Mouse (Mus musculus) lung, postnatal 4 days (tissue): Measurements from ENCODE around the gene Kctd20.

Experiments used
- DNase-seq, 2 experiments: peaks; one replicate each; pipeline ENCODE4 v3.0.0; 2021

Gene Kctd20

DNA sequence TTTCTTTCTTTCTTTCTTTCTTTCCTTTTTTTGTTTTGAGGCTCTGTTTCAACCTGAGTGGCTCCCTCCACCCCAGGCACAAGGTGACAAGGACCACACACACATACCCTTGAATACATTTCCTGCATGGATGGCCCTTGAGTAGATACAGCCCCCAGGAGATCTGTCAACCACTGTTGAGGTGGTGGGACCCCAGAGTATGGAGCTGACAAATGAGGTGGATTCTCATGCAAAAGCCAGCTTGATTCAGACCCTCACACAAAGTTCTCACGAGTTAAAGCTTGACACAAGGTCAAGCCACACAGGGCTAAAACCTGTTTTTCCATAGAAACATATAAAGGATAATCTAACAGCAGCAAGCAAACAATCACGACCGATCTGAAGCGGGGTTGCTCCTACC lies 19.5 kb upstream of the Kctd20 start:
- DNase-seq = no peak

DNA sequence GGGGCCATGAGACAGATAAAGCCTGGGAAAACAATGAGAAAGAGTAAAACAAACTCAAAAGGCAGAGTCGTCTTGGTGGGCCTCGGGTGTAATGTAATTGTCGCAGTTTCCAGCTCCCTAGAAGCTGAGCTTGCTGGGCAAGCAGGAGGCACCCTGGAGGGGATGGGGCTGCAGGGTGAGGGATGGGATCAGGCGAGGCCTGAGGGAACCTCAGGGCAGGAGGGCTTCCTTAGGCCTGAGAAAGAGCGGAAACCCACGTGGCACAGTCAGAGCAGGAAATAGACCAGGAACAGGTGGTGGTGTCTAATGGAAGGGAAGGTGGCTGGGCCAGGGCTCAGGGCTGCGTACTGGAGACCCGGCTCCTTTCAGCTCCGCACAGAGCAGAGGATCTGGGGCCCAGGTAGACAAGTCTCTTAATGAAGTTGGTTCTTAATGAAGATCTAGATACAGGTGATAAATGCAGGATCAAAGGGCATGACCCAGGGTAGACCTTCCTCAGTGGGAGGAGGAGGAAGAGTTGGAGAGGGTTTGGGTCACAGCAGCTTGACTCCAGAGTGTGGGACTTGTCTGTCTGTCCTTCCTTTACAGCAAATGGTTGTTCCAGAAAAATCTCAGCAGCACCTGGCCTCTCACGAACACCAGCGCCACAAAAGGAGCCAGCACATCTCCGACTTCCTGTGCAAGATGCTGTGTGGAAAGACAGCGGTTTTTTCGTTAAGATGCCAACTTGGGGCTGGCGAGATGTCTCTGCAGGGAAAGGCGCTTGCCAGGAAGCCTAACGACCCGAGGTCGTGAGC lies 17.4 kb upstream of the Kctd20 start:
- peak in 1 of 2 experiments; percentile 7 for DNase-seq

DNA sequence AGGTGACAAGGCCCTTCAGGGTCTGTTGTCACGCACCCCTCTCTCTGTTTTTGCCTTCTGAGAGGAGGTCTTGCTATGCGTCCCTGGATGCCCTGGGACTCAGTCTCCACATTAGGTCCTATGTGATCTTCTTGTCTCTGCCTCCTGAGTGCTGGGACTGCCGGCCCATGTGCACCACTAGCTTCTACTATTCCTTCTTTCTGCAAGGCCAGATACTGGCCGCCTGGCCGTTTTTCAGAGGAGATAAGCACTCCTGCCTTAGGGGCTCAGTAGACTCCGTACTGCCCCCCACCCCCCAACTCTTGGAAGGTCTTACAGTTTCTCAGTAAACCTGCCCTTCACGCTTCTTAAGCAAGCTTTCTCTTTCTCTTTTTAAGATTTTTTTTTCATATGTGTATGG lies 15.6 kb upstream of the Kctd20 start:
- peak in 1 of 2 experiments; percentile 10 for DNase-seq

DNA sequence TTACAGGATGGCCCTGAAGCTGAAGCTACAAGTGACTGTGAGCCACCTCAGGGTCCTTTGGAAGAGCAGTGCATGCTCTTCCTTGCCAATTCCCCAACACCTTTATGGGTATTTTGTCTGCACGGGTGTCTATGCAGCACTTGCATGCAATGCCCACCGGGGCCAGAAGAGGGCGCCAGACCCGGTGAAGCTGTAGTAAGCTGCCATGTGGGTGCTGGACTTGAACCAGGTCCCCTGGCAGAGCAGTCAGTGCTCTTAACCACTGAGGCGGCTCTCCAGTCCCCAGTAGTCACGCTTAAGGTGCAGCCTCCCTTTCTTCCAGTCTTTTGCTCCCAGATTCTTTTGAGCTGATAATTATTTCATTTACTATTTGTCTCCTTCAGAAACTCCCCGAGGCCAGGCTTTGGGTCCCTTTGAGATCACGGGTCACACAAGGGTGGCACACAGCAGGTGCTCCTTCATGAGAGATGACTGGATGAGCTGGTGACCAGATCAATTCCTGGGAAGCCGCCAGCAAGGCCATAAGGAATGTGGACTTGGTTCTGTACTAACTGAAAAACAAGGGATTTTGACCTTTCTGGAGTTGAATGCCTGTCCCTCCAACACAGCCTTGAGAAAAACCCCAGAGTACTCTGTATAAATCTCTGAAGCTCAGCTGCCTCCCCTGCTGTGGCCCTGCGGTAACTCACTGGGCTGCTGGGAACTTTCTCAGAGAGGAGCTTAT lies 15.0 kb upstream of the Kctd20 start:
- DNase-seq = peak; percentile 36 to 65

DNA sequence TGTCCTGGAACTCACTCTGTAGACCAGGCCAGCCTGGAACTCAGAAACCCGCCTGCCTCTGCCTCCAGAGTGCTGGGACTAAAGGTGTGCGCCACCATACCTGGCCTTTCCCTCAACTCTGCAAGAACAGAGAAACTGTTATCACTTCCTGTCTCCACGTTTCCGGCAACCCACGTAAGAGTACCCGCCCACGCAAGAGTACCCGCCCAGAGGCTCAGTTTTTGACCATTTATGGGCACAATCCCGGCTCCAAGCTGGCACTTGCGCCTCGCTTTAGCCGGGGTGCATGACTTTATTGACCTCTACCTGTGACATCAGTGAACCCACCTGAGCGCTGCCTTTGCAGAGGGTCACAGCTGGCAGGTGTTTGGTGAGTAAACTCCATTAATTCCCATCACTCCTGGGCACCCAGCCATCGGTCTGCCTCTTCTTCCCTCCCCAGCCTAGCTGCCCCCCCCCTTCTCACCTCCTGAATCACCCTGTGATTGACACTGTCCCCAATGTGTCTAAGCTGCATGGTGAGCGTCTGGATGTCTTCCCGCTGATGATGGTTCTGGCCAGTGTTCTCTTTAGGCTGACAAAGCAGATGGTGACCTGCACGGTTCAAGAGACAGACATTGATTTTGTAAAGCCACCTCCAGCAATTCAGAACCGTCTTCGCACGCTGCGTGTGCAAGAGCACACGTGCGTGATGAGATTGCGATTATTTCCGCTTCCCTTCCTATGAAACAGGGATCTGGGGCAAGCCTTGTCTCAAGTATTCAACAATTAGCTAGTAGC lies 10.8 kb upstream of the Kctd20 start:
- peak in 1 of 2 experiments; percentile 17 for DNase-seq

DNA sequence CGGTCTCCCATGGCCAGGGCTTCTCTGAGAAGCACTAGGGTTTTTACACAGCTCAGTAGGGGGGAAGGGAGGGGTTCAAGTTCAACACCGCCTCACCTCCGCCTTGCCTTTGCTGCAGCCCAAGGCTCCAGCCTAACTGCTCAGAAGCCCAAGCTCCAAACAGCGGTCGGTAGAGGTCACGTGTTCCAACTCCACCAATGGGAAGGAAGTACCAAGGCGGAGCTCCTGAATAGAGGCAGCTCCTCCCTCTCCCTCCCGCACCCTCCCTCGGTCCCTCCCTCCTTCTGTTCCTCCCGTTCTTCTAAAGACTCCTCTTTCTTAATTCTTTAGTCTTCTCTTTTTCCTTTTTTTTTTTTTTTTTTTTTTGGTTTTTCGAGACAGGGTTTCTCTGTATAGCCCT lies 9.6 kb upstream of the Kctd20 start:
- DNase-seq = peak; percentile 48 to 56

DNA sequence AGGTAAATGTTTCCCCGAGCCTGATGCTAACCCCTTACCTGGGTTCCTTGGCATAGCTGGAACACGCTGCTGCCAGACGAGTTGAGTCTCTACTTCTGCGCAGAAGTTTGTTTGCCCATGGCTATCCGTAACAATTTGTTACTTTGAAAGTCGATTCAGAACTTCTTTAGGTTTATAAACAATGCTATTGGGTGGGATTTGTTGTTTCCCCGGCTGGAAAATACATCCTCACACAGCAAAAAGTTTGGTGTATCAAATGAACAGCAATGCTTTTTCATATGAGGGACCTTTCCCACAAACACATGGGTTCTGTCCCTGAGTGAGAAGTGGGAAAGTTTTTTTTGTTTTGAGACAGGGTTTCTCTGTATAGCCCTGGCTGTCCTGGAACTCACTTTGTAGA lies 8.0 kb upstream of the Kctd20 start, which contains the start of gene Pxt1:
TSS of gene Pxt1 (minus strand) at position 101 of the 400 bp plus-strand sequence.
- DNase-seq = no peak

DNA sequence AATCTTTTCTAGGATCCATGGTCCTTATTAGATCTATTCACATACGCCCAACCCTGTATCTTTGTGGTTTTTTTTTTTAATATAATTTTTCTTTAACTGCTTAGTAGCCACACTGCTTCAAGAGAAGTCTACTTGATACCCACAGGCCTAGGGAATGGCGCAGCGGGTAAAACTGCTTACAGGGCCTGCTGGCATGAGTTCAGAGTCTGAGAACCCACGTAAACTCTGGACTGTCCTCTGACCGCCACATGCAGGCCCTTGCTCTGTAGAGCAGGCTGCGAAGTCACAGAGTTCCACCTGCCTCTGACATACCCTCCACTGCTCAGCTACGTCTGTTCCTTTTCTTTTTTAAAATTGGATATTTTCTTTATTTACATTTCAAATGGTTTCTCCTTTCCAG lies 7.3 kb upstream of the Kctd20 start:
- DNase-seq = no peak

DNA sequence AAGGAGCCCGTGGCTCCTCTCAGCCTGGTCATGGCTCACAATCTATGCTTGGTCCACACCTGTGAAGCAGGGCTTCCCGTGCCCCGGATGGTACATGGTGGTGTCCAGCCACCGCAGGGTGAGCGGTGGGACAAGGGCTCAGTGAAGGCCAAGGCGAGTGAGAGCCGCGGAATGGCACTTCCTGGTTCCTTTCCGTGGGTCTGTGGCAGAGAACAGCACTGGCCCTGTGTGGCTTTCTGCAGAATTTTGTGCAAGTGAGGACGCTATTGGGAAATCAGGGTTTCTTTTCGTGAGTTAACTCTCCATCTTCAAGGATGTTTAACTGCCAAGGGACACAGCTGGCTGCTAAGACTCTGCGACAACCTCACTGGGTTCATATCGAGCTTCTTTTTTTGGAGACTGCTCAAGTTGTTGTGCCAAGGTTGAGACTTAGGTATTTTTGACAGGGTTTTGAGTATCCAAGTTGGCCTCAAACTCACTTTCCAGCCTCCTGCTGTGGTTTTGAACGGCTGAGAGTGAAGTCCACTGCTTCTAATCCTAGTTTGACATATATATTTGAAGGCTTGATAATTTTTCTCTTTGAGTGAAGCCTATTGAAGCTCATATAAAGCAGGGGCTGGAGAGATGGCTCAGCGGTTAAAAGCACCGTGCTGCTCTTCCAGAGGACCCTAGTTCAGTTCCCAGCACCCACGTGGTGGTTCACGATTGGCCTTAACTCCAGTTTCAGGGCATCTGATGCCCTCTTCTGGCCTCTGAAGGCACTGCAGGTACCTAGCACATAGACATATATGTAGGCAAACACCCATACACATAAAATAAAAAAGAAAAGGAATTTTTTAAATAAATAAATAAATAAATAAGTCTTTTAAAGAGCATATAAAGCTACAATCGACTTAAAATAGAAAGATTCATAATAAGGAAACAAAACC lies 4.5 kb upstream of the Kctd20 start:
- DNase-seq = peak in 1 of 2 experiments; percentile 21

DNA sequence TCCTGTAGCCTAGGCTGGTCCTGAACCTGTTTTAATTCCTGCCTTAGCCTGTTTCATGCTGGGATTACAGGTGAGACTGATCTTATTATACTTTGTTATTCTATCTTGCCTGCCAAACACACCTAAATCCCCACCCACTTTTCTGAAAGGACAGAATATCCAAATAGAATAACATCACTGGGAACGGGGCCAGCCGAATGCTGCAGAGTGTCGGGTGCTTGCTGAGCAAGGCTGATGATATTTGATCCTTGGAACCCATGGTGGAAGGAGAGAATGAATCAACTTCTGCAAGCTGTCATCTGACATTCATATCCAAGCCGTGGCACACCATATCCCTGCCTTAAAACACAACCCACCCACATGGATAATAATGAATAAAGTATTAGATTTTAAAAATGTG lies 3.1 kb upstream of the Kctd20 start:
- no peak for DNase-seq

DNA sequence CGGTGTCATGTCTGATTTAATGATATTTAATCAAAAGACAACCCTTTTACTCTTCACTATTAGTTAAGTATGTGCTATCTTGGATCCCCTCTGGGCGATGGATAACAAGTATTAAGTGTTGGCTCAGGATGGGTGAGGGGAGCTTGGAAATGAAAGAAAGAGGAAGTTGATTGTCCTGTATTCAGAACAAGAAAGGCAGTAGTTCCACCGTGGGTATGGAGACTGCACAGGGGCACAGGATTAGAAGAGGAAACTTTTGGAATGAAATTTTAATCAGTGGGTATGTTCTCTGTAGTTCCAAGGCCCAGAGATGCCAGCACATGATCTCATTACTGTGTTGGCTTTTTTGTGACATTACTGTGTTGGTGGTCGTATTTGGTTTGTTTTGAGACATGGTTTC lies 999 bp upstream of the Kctd20 start:
- DNase-seq = no peak

DNA sequence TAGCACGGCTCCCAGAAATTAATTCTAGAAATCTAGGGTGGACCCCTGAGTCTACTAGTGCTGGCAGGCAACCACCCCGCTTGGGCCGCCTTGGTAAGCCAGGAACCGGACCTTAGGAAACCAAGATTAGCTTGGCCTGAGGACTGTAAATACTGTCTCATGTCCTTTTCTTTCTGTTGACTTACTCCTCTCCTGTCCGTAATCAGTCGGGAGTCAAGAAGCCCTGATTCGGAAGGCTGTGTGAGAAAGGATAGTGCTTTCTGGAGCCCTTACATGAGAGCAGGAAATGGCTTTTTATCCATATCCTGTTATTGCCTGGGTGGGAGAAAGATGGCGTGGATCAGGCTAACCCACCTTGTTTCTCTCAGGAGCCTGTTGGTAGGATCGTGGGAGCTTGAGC lies 1.5 kb downstream of the Kctd20 start:
- peak in 1 of 2 experiments; percentile 17 for DNase-seq

DNA sequence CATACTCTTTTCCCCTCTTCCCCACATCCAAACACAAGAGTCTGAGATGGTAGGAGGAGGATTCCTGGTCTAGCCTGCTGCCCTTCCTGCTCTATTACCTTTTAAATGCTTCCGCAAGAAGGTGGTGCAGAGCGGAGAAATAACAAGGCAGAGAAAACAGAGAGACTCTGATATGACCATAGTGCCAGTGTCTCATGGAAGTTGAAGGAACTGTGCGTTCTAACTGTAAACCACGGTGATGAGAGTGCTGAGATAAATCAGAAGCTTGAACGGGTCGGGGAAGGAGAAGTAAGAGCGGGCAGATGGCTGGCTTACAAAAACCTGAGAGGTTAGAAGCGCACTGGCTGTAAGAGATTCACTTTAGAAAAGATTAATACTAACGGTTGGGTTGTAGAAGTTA lies 2.7 kb downstream of the Kctd20 start:
- DNase-seq = no peak

DNA sequence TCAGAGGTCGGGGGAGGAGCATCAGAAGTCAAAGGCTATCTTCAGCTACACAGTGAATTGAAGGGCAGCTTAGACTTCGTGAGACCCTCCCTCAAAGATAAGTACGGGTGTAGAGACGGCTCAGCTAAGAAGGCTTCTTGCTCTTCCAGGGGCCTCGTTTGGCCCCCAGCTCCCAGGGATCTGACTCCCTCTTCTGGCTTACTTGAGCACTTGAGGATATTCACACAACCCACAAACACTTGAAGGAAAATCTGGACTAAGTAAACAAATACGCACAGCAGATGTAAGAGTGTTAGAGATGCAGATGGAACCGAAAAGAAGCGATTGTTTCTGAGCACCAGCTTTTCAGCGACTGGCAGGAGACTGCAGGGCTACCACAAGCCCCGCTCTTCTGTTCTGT lies 8.8 kb downstream of the Kctd20 start:
- no peak for DNase-seq

DNA sequence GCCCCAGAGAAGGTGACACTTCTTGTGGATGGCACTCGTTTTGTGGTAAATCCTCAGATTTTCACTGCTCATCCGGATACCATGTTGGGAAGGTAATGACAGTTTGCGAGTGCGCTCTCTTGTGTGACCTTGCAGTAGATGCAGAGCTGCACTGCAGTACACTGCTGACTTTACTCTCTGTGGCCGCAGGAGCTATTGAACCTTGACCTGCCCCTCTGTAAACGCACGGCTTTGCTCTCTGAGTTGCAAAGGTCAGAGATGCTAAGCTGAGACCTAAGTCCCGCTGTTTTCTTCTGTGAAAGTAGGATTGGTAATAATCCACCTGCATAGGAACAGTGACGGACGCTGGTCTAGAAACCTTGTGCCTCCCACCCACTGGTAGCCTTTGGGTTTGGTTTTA lies 9.8 kb downstream of the Kctd20 start:
- DNase-seq = no peak

DNA sequence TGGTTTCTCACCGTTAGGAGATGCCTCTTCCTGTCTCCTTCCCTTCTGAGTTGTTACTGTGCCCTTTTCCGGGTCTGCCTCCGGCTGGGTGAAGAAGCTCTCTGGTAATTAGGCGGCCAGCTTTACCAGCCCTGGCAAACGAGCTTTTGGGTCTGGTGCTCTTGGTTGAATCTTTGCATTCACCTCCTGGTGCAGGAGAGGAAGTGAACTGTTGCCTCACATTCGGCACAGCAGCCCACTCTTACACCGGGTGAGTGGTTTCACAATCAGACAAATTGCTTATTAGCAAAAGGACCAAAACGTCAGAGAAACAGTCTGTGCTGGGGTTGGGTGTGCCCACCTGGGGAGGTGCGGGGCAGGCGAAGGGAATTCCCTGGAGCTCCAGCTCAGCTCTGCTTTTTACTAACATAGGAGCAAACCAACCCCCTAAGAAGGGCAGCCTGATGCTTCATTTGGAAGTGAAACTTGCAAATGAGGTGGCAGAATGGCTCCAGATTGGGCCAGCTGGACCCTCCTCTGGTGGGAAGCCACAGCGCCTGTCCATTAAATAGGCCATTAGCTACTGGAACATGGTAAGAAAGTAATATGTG lies 15.4 kb downstream of the Kctd20 start:
- DNase-seq = peak; percentile 16 to 52

DNA sequence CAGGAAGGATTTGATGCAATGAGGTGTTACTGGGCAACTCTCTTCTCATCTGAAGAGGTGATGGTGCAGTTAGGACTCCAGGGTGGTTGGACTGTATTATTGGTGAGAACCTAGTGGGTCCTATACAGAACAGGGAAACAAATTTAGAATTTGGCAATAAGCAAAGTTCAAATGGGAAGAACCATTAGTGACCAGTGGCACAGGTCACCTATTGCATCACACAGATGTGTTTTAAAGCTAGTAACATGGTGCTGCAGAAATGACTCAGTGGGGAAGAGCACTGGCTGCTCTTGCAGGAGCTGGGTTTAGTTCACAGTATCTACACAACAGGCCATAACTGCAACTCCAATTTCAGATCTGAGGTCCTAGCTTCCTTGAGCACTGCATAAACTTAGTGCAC lies 18.4 kb downstream of the Kctd20 start:
- no peak for DNase-seq

DNA sequence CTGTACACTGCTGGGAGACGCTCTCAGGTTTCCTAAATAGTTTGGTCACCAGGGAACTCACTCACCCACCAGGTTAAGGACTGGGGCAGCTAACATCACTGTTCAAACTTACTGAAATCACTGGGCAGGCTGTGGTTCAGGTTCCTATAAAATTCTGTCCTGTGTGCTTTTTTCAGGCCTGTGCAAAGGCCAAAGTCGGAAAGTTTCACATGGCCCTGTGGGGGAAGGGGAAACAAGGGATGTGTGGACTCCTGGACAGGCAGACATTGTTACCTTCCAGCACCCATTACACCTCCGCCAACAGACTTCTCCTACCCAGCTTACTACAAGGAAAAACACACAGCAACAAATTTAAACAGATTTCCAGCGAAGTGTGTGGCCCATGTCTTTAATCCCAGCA lies 27.3 kb downstream of the Kctd20 start:
- DNase-seq = no peak

DNA sequence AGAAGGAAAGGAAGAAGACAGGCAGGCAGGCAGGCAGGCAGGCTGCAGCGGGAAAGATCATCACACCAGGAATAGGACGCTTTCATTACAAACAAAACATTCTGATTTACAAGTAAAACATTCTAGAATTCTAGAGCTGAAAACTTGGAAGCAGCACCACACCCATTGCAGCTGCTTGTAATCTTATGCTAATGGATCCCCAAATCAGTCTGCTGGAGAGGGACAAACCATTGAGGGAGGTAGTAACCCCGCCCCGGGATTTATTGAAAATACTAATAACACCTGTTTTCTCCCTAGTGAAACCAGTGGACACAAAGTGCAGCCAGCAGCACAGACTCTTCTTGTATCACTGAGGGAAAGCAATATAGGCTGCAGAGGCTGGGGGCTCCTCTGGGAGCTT lies 29.3 kb downstream of the Kctd20 start:
- DNase-seq = no peak

DNA sequence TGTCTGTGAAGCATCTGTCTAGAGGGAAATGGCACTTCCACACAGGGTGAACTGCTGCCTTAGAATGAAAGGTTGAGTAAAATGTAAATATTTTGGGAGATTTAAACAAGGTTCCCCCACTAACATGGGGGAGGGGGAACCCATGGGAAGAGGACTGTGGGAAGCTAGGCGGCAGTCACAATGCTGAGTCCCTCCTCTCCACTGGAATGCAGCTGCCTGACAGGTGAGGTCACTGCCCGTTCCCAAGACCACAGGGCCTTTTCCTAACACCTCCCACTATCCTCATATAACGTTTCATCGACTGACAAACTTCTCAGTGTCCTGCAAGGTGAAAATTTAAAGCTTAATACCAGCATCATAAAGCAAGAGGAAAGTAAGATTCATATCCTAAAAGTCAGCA lies 30.8 kb downstream of the Kctd20 start:
- no peak for DNase-seq

DNA sequence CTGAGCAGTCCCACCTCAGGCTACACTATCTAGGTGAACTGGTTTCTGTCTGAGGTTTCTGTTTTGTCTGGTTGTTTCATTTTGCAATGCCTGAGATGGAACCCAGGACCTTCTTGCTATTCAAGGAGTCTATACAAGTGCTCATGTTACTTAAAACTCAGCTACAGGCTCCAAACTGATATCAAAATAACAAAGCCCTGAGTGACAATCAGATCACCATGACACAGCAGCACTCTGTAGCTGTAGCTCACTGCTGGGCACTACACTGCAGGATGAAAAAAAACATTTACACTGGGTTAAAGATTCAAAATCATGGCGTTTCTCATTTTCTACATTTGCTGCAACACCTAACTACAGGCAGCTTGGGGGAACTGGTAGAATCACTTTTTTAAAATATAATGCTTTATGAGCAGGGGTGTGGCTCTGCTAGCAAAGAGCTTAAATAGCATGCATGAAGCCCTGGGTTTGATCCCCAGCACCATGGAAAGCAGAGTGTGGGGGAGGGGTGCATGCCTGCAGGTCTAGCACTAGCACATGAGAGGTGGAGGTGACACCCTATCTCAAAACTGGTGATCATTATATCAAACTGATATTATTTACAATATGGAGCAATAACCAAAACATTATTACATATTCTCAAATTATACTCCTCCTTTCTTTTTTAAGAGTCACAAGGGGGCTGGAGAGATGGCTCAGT lies 33.1 kb downstream of the Kctd20 start:
- DNase-seq = no peak
